Mouse (Mus musculus): ENCODE measurements at regions not wholly inside any gene's neighbourhood (a gene's known extent, or its start where the extent isn't known, plus 50 kb on each side); places are given as distances from the start of the nearest gene placed in this dataset.

- DNase-seq (ENCODE audit: low spot score, missing footprints) (no peak), ATAC-seq (ENCODE audit: low FRiP score) (no peak)
- no peak overlapping the region for H3K4me2 ChIP-seq
- H3K27ac ChIP-seq (ENCODE audit: low read depth, low read length): no peak overlapping the region
- 78% methylated on average over 4 of the region's 4 CpGs for WGBS
- H3K36me3 ChIP-seq (ENCODE audit: control insufficient read depth, insufficient read depth, low read length): no peaks in the 10 kb centered on the region
- H3K9me3 ChIP-seq (ENCODE audit: control insufficient read depth, low read length): no peaks in the 10 kb centered on the region
- no peaks in the 10 kb centered on the region for H3K27me3 ChIP-seq (ENCODE audit: control insufficient read depth, insufficient read depth, low read length)
- H3K4me1 ChIP-seq (ENCODE audit: control insufficient read depth, insufficient read depth, low read length): no peaks in the 10 kb centered on the region
- H3K4me3 ChIP-seq (ENCODE audit: low read depth, low read length): no peak overlapping the region
- no peak overlapping the region for H3K9ac ChIP-seq (ENCODE audit: low read length)
These were observed 557.9 kb upstream of the Rps6ka3 start for GRCm38 (mm10) chrX:158652226-158652625.

GRCm38 (mm10) chrX:158656188-158656587, 553.9 kb upstream of the Rps6ka3 start:
- Histone ChIP-seq H3K4me3 (ENCODE audit: low read depth, low read length) (no peak overlapping the region), H3K9ac (ENCODE audit: low read length) (no peak overlapping the region), H3K9me3 (ENCODE audit: control insufficient read depth, low read length) (no peaks in the 10 kb centered on the region), H3K4me2 (no peak overlapping the region), H3K36me3 (ENCODE audit: control insufficient read depth, insufficient read depth, low read length) (no peaks in the 10 kb centered on the region), H3K4me1 (ENCODE audit: control insufficient read depth, insufficient read depth, low read length) (no peaks in the 10 kb centered on the region), H3K27ac (ENCODE audit: low read depth, low read length) (no peak overlapping the region), H3K27me3 (ENCODE audit: control insufficient read depth, insufficient read depth, low read length) (no peaks in the 10 kb centered on the region)
- 63% methylated on average over 4 of the region's 4 CpGs for WGBS
- ATAC-seq (ENCODE audit: low FRiP score): no peak
- no peak for DNase-seq (ENCODE audit: low spot score, missing footprints)

GRCm38 (mm10) chrX:158694191-158694590, 515.9 kb upstream of the Rps6ka3 start:
- H3K4me2 ChIP-seq: no peak overlapping the region
- ATAC-seq (ENCODE audit: low FRiP score) (no peak), DNase-seq (ENCODE audit: low spot score, missing footprints) (no peak)
- no peak overlapping the region for H3K9ac ChIP-seq (ENCODE audit: low read length)
- no peaks in the 10 kb centered on the region for H3K9me3 ChIP-seq (ENCODE audit: control insufficient read depth, low read length)
- H3K4me1 ChIP-seq (ENCODE audit: control insufficient read depth, insufficient read depth, low read length): no peaks in the 10 kb centered on the region
- no peak overlapping the region for H3K27ac ChIP-seq (ENCODE audit: low read depth, low read length)
- WGBS: 81% methylated on average over 1 of the region's 1 CpGs
- no peaks in the 10 kb centered on the region for H3K36me3 ChIP-seq (ENCODE audit: control insufficient read depth, insufficient read depth, low read length)
- H3K4me3 ChIP-seq (ENCODE audit: low read depth, low read length): no peak overlapping the region
- no peaks in the 10 kb centered on the region for H3K27me3 ChIP-seq (ENCODE audit: control insufficient read depth, insufficient read depth, low read length)

- H3K36me3 ChIP-seq (ENCODE audit: control insufficient read depth, insufficient read depth, low read length): no peaks in the 10 kb centered on the region
- ATAC-seq (ENCODE audit: low FRiP score) (no peak), DNase-seq (ENCODE audit: low spot score, missing footprints) (no peak)
- no peaks in the 10 kb centered on the region for H3K9me3 ChIP-seq (ENCODE audit: control insufficient read depth, low read length)
- H3K27ac ChIP-seq (ENCODE audit: low read depth, low read length): no peak overlapping the region
- H3K9ac ChIP-seq (ENCODE audit: low read length): no peak overlapping the region
- 35% methylated on average over 3 of the region's 3 CpGs for WGBS
- H3K4me1 ChIP-seq (ENCODE audit: control insufficient read depth, insufficient read depth, low read length): no peaks in the 10 kb centered on the region
- H3K27me3 ChIP-seq (ENCODE audit: control insufficient read depth, insufficient read depth, low read length): no peaks in the 10 kb centered on the region
- no peak overlapping the region for H3K4me2 ChIP-seq
- no peak overlapping the region for H3K4me3 ChIP-seq (ENCODE audit: low read depth, low read length)
These were observed 506.7 kb upstream of the Rps6ka3 start for GRCm38 (mm10) chrX:158703411-158703810.

GRCm38 (mm10) chrX:158709811-158710210, 500.3 kb upstream of the Rps6ka3 start:
- DNase-seq (ENCODE audit: low spot score, missing footprints) (no peak), ATAC-seq (ENCODE audit: low FRiP score) (no peak)
- WGBS: 63% methylated on average over 3 of the region's 3 CpGs
- Histone ChIP-seq H3K4me3 (ENCODE audit: low read depth, low read length) (no peak overlapping the region), H3K4me1 (ENCODE audit: control insufficient read depth, insufficient read depth, low read length) (no peaks in the 10 kb centered on the region), H3K4me2 (no peak overlapping the region), H3K27ac (ENCODE audit: low read depth, low read length) (no peak overlapping the region), H3K9me3 (ENCODE audit: control insufficient read depth, low read length) (no peaks in the 10 kb centered on the region), H3K36me3 (ENCODE audit: control insufficient read depth, insufficient read depth, low read length) (no peaks in the 10 kb centered on the region), H3K27me3 (ENCODE audit: control insufficient read depth, insufficient read depth, low read length) (no peaks in the 10 kb centered on the region), H3K9ac (ENCODE audit: low read length) (no peak overlapping the region)

GRCm38 (mm10) chrX:158744738-158745137, 465.4 kb upstream of the Rps6ka3 start:
- H3K4me1 ChIP-seq (ENCODE audit: control insufficient read depth, insufficient read depth, low read length): no peaks in the 10 kb centered on the region
- no peak for DNase-seq (ENCODE audit: low spot score, missing footprints)
- no peak overlapping the region for H3K27ac ChIP-seq (ENCODE audit: low read depth, low read length)
- no peaks in the 10 kb centered on the region for H3K36me3 ChIP-seq (ENCODE audit: control insufficient read depth, insufficient read depth, low read length)
- H3K4me3 ChIP-seq (ENCODE audit: low read depth, low read length): no peak overlapping the region
- H3K9ac ChIP-seq (ENCODE audit: low read length): no peak overlapping the region
- H3K27me3 ChIP-seq (ENCODE audit: control insufficient read depth, insufficient read depth, low read length): no peaks in the 10 kb centered on the region
- 76% methylated on average over 3 of the region's 3 CpGs for WGBS
- H3K4me2 ChIP-seq: no peak overlapping the region
- no peak for ATAC-seq (ENCODE audit: low FRiP score)
- H3K9me3 ChIP-seq (ENCODE audit: control insufficient read depth, low read length): no peaks in the 10 kb centered on the region

- WGBS: 76% methylated on average over 3 of the region's 3 CpGs
- H3K9ac ChIP-seq (ENCODE audit: low read length): no peak overlapping the region
- H3K4me2 ChIP-seq: no peak overlapping the region
- H3K36me3 ChIP-seq (ENCODE audit: control insufficient read depth, insufficient read depth, low read length): no peaks in the 10 kb centered on the region
- H3K4me1 ChIP-seq (ENCODE audit: control insufficient read depth, insufficient read depth, low read length): no peaks in the 10 kb centered on the region
- no peaks in the 10 kb centered on the region for H3K27me3 ChIP-seq (ENCODE audit: control insufficient read depth, insufficient read depth, low read length)
- H3K4me3 ChIP-seq (ENCODE audit: low read depth, low read length): no peak overlapping the region
- DNase-seq (ENCODE audit: low spot score, missing footprints) (no peak), ATAC-seq (ENCODE audit: low FRiP score) (no peak)
- no peaks in the 10 kb centered on the region for H3K9me3 ChIP-seq (ENCODE audit: control insufficient read depth, low read length)
- H3K27ac ChIP-seq (ENCODE audit: low read depth, low read length): no peak overlapping the region
These were observed 464.2 kb upstream of the Rps6ka3 start for GRCm38 (mm10) chrX:158745766-158746541.

All from midbrain, embryonic 11.5 days (tissue).